Mouse (Mus musculus): ENCODE measurements around the gene Sar1b.
"Not testable (repeated sequence)": the region's sequence is repeated elsewhere in the genome, so short reads cannot be mapped to it uniquely, and the experiment has no call there.

Sar1b gene

DNA sequence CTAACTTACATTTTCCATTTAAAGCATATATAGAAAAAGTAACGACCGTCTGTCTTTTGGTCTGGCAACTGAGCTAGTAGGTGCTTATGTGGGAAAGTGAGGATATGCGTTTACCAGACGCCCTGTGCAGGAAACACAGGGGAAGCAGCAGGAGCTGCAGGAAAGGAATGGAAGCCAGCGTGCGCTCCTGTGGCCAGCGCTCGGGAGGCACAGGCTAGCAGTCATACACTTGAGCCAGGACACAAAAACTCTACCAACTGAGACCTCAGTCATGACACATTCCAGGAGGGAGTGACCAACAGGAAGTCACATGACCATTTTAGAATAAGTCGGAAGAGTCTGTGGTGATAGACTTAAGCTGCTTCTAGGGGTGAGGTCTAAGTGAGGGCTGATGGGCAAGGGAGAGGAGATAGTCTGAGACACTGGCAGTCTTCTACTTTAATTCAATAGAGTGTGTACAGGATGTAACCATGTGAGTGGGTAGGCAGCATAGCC, 17.3 kb downstream of the Sar1b start:
- DNase-seq: no peak

DNA sequence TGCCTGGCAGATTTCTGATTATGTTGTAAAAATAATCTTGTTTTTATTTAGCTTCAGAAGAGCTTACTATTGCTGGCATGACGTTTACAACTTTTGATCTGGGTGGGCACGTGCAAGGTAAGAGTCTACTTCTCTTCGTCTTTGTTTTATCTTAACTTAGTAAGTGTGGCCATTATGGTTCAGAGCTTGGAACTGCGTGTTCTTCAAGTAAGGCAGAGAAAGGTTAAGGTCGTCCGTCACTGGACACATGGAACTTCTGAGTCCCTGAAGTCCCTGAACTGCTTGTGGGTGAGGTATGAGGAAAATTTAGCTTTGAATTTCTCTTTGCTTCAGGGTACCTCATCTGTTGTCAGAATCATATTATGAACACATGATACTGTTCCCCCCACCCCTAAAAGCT, 19.2 kb downstream of the Sar1b start:
- DNase-seq: no peak

DNA sequence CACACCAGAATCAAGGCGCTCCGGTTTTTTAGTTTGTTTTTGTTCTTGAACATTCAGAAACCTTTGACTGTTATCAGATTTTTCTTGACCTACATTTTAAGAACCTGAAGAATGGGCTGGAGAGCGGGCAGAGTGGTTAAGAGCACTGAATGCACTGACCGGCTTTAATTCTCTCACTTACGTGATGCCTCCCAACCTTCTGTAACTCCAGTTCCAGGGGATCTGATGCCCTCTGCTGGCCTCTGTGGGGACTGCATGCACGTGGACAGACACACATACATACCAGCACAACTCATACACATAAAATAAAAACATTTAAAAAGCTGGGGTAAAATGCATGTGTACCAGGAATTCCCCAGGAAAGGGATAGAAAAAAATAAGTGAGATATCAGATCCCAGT, 22.4 kb downstream of the Sar1b start:
- DNase-seq: peak; percentile 68

DNA sequence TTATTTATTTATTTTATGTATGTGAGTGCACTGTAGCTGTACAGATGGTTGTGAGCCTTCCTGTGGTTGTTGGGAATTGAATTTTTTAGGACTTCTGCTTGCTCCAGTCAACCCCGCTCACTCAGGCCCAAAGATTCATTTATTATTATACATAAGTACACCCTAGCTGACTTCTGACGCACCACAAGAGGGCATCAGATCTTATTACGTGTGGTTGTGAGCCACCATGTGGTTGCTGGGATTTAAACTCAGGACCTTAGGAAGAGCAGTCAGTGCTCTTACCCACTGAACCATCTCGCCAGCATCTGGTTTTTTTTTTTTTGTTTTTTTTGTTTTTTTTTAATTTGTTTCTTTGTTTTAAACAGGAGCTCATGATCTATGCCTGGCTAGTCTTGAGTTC, 26.2 kb downstream of the Sar1b start:
- DNase-seq: not testable (repeated sequence)

DNA sequence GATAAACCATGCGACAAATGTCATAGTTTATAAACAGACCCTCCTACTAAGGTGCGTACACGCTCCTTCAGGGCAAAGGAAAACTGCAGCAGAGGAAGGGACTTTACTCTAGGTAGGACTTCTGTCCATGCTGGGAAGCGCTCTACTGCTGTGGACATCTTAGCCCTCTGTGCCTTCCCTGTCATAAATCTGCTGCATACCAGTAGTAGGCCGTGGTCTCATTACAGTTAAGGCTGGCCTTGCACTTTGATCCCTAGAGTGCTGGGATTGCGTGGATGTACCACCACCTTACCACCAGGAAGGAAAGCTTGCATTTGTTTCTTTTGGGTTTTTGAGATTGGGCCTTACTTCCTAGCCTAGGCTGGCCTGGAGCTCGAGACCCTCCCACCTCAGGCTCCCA, 27.2 kb downstream of the Sar1b start:
- DNase-seq: no peak

DNA sequence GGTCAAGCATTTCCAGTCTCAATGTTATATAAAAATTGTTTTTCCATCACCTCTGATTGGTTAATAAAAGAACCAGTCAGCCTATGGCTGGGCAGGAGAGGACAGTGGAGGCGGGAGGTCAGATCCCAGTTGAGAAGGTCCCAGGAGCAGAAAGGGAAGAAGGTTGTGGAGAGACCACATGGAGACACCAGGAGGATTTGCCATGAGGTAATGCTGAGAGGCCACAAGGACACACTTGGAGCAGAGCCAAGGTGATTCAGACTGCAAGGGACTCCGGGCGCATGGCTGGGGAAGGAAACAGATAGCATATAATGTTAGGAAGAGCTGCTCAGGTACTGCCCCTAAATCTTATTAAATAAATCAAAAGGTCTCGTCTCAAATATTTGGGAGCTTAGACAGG, 32.8 kb downstream of the Sar1b start:
- no peak for DNase-seq

DNA sequence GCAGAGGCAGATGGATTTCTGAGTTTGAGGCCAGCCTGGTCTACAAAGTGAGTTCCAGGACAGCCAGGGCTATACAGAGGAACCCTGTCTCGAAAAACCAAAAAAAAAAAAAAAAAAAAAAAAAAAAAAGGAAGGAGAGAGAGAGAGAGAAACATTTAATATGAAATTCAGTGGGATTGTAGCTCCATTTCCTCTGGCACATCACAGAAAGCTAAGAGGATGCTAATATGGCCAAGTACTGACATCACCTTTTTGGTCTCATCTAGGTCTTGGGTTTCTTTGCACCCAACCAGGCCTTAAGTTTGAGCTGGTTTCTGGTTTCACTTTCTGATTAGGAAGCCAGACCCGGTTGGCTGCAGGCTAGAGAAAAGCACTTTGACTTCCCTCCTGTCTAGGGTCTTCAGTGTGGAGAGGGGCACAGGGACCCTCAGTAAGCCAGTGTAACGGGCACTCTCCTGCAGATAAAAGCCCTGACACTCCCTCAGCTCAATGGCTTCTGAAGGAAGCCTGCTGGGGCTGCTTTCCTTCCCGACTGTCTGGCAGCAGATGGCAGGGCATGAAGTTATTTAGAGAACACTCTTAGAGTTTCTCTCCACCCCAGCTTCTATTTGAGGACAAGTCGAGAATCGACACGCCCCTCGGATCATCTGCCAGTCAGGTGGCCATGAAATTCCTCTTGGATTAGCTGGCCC, 37.3 kb downstream of the Sar1b start:
- no peak for DNase-seq

DNA sequence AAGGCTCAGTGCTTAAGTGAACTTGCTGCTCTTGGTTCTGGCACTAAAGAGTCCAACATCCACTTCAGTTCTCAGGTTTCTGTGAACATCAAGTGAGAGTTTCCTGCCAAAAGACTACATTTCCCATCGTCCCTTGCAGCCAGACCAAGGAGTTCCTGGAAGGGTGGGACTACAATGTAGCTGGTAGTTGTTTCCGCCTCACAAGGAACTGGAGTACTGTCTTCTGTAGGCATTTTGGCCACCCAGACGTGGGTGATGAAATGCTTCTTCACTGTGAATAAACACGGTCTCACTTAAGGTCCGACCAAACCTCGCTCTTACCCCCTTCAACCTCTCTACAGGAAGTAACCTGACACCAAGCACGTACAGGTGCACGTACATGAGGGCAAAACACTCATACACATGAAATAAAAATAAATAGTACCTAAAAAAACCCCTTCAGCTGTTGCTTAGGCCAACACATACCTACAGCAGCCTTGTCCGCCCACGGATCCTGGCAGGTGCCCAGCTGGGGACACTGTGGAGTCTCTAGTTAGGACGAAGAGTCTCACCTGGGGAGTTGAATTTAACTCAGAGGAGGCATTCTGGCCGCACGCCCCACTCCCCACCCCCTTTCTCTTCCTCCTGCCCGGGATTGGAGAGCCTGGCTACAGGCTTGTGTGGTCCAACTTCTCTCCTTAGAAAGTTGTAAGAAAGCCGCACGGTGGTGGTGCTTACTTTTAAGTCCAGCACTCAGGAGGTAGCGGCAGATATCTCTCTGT, 41.9 kb downstream of the Sar1b start:
- DNase-seq: peak; percentile 79

DNA sequence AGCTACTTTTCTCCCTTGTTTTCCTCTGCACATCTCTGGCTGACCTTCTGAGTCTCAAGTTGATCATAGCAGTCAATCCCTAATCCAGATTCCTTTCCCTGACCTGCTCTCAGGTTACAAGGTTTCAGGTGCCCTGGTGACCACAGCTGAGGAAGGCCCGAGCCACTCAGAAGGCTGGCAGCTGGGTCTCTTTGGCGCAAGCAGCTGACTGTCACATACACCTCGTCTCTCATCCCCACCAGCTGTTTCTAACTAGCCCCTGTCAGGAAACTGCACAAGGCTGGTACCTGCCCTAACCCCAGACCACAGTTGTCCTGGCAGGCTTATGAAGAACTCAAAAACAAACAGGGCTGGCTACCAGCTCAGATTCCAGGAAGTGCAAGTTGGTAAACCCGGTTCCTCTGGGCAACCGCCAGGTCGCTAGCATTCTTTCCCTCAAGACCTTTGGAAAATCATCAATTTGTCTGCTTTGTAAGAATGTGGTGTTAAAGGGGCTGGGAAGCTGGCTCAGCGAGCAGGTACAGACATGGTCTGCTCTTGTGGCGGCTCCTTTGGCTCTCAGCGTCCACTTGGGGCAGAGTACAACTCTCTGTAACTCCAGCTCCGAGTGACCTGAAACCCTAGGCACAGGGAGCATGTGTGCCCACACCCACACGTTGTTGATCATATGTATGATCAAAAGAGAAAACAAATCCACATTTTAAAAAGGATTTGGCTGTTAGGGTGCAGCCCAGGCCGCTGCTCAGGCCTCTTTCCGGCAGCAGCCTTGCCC, 43.8 kb downstream of the Sar1b start:
- DNase-seq: no peak

DNA sequence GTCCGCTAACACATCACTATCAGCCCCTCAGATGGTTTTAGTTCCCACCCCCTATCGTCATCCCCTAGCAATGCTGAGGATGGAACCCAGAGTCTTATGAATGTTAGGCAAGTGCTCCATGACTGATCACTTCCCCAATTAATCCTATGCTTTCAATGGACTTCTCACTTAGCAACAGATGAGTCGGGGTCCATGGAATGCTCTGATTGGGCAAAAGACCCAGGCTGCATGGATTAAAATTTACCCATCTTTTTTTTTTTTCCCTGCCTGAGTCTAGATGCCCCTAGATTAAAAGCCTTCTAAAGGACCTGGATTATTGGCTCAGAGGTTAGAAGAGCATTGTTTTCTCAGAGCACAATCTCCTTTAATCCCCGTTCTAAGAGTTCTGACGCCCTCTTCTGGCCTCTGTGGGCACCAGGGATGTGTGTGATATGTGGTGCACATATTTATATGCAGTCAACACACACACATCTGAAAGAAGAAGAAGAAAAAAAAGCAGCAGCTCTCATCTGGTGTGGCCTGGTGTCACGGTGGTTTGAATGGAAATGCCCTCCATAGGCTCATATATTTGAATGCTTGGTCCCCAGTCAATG, 46.2 kb downstream of the Sar1b start:
- DNase-seq: no peak

DNA sequence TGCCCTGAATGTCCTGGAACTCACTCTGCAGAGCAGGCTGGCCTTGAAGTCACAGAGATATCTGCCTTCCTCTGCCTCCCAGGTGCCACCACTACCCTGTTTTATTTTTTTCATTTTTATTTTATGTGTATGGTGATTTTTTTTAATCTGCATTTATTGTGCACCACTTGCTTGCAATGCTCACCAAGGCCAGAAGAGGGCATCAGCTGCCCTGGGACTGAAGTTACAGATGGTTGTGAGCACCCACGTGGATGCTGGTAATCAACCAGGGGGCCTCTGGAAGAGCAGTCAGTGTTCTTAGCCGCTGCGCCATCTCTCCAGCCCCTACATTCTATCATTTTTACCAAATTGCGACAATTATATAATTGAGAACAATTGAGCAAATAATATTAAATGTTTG, 47.7 kb downstream of the Sar1b start:
- no peak for DNase-seq

DNA sequence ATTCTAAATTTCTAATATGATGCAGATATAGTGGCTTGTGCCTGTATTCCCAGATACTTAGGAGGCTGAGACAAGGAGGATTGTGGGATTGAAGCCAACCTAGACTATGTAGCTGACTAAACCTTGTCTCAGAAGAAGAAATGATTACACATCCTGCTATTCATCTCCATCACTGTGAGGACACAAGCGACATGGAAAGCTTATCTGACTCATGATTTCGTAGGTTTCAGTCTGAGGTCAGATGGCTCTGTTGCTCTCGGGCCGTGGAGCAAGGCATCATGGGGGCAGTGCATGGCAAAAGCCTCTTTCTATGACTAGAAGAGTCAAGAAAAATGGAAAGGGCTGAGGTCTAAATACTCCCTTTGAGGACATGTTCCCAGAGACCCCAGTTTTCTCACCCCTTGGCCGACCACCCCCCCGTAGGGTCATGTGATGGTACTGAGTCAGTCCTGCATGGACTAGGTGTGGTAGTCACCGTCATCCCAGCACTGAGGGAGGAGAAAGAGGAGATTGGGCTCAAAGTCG, 48.6 kb downstream of the Sar1b start:
- DNase-seq: no peak

DNA sequence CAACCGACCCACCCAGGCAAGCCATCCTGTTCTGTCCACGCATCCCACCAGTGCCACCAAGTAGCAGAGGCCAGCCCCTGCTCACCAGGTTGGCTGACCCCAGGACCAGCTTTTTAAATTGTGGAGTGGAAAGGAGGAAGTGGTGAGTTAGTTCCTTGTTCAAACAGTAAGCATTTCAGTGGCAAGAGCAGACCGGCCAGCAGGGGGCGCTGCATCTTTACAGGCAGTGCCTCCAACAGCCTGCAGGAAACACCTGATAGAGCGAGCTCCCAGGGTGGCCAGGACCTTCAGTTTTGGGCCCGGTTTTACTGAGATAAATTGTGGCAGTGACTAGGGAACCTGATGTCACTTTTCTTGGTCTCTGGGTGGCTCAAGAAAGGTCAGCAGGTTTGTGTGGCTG, 54.3 kb downstream of the Sar1b start:
- peak; percentile 93 for DNase-seq

DNA sequence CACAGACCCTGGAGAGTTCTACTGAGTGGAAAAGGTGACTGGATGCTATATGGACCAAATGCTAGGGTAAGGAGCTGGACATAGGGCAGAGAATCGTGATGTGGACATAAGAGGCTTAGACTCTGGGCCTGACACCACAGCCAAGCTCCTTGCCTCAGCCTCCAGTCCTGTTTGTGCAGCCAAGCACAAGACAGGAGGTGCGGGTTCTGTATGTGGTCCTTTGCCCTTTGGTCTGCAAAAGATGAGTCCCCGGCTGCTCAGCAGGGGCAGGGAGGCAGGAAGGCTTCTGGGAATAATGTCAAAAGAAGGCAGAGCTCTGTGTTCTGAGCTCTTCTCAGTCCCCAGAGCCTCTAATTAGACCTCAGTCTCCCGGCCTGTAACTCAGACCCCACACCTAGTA, 55.4 kb downstream of the Sar1b start:
- no peak for DNase-seq

DNA sequence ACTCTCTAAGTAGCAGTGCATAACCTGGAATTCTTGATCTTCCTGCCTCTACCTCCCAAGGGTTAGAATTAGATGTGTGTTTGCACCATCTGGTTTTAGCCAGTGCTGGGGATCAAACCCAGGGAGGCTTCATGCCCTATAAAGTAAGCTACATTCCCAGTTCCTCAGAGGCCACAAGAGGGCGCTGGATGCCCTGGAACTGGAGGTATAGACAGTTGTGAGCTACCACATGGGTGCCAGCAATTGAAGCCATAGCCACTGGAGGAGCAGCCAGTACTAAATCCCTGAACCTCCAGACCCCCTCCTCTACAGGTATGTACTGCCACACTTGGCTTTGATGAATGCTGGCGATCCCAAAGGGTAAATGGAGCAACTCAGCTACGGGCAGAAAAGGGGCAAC, 56.5 kb downstream of the Sar1b start:
- DNase-seq: peak; percentile 73

DNA sequence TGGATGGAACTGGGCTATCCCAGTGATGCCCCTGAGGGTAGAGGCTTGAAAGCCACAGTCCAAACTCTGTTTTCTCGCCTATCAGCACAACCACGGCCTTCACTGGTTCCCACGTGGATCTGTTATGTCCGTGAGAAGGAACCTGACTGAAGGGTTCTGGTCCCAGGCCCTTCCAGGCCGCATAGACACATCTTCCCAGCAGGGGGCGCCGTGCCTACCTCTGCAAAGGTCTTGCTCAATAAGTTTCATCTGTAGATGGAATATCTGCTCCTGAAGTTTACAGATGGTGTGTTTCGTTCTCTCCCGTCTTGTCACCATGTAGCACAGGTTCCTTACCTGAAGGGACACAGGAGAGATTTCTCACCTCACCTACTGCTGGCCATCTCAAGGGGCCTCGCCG, 57.4 kb downstream of the Sar1b start:
- DNase-seq: peak; percentile 82

DNA sequence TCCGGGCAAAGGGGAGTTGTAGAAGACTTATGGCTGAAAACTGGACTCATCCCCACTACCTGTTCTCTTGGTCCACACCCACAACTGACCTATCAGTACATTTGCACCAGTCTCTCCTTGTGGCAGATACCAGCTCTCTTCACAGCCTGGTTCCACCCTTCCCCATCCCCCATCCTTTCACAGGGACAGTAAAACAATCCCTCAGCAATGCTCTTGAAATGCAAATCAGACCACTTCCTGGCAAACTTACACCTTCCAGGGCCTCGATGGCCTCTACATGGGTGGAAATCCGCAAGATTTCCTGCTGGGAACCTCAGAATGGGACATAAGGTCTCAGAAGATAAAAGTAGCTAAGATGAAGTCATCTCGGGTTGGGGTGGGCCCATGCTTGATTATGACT, 59.2 kb downstream of the Sar1b start:
- no peak for DNase-seq

DNA sequence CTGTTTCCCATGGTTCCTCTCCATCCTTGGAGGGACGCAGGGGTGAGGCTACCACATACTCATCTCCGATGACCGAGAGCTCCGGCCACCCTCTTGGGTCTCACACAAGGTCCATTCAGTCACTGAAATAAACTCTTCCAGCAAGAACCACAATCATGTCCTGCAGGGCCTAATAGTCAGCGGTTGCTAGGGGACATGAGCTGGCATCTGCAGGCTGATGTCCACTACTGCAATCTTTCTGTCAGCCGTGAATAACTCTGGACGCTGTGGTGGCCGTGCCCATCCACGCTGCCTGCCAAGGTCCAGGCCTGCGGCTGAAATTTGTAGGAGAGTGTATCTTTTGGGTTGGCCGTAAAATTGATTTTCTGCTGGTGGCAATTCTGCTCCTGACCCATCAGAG, 59.8 kb downstream of the Sar1b start:
- no peak for DNase-seq

DNA sequence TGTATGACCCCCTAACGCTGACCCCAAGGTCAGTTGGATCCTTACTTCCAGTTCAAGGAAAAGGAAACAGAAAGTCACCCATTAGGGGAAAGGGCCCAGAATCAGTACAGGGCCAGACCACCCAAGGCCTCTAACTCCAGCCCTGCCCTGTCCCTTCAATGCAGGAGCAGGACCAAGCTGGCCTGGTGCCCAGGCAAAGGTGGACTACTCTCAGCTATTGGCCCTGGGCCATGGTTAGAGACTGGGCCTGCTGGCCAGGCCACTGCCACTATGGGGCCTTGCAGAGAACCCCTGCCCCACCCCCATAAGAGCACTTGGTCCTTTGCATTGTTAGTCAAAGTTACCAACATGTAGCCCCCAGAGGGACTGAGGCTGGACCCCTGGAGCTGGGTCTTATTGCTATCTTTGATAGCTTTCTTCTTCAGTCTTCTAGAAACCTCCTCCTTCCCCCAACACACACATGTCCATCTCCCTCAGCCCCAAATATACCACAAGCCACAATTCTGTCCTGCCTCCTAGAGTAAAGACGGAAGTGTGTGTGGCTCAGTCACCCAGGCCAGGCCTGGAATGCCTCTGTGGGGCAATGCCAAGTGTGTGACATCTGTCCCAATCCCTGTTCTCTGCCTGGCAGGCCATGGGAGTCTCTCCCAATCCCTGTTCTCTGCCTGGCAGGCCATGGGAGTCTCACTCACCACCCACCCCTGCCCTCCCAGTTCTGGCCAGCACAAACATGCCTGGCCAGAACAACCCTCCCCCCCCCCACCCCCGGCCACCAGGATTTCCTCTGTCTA, 60.7 kb downstream of the Sar1b start:
- DNase-seq: no peak

DNA sequence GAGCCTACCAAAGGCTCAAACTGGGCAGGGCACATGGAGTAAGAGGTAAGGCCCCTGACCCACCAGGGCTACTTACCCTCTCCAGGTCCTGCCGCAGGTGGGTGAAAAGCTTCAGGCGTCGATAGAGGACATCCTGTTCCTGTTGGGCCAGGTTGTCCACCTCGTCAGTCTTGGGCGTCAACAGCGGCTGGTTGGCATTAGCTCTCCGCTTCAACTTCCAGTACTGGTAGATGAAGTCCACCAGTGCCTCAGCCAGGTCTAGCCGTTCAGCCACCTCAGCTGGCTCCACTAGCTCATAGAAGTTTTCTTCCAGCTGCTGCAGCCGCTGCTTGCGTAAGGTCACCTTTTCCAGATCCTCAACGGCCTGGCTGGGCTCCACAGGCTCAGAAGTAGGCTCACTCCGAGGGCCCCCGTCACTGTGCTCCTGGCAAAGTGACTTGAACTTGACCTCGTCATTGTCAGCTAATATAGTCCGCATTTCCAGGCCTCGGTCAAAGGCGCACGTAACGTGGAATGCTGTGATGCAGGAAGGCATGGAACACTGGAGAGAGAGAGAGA, 61.5 kb downstream of the Sar1b start:
- DNase-seq: no peak

DNA sequence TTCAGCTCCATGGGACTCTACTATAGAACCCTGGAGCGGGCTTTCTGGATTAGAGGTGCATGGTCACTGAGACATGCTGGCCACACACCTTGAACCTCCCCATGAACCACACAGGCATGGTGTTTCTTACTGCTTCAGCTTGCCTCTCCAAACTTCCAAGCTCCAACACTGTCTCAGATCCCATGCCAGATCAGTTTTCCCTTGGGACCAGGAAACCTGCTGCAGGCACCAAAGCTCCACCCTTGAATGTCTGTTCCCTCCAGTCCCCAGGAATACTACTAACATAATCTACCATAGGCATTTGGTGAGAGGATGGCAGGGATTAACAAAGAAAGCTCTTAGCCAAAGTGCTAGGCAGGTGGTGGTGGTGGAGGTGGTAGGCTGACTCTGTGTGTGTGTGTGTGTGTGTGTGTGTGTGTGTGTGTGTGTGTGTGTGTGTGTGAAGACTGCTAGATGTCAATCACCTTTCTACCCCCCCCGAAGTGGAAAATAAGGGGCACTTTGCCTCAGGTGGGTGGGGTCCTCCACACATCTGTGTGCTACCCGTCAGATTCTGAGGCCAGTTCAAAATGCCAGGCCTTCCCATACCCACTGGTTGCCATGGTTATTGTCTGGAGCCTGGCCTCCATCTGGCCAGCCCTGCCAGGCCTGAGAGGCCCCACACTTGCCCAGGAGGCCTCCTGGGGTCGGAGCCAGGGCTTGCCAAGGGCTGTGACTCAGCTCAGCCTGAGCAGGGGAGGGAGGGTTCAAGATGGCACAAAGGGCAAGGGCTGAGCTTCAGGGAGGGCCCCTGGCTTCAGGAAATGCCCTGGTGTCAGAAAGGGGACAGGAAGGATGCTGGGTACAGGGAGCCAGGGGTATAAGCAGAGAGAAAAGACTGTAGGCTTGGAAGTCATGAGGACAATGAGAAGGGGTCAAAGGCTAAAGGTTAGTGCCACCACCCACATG, 68.7 kb downstream of the Sar1b start:
- no peak for DNase-seq
